Mouse (Mus musculus) heart, embryonic 16.5 days (tissue): ENCODE measurements around the gene Zfp46. TPM values are rescaled to one million over a fixed set of nuclear protein-coding genes. Genes with fewer than 3 reads are reported as not detected.

ENCODE experiments used
- ATAC-seq: fragments of 200-750 bp; cut with Nextera tagmentation; replicated peaks from 2 replicates; pipeline ENCODE4 v1.8.0; 2017; ENCODE audit warnings: moderate number of reproducible peaks; ENCODE audit not compliant: insufficient read depth, low FRiP score; ENCODE audit errors: extremely low read depth
- H3K27ac ChIP-seq: fragments of 300-500 bp; sonication (generic); 2 replicates; pipeline ENCODE4 v1.5.1; 2014; ENCODE audit warnings: mild to moderate bottlenecking, low read length, control low read depth, moderate library complexity
- H3K27me3 ChIP-seq: fragments of 300-500 bp; sonication (generic); 2 replicates; pipeline ENCODE4 v1.6.1; 2014; ENCODE audit warnings: low read length, mixed read lengths; ENCODE audit not compliant: control insufficient read depth, insufficient read depth
- H3K36me3 ChIP-seq: fragments of 300-500 bp; sonication (generic); 2 replicates; pipeline ENCODE4 v1.6.1; 2014; ENCODE audit not compliant: control insufficient read depth, insufficient read depth
- H3K4me1 ChIP-seq: fragments of 300-500 bp; sonication (generic); 2 replicates; pipeline ENCODE4 v1.6.1; 2014; ENCODE audit warnings: low read length, mixed read lengths; ENCODE audit not compliant: control insufficient read depth, insufficient read depth
- H3K4me2 ChIP-seq: fragments of 300-500 bp; sonication (generic); 2 replicates; pipeline ENCODE4 v1.6.1; 2014; ENCODE audit warnings: low read depth, mild to moderate bottlenecking, control low read depth, low read length
- H3K4me3 ChIP-seq: fragments of 300-500 bp; sonication (generic); 2 replicates; pipeline ENCODE4 v1.5.1; 2014; ENCODE audit warnings: mild to moderate bottlenecking, control low read depth, low read length
- H3K9ac ChIP-seq: fragments of 300-500 bp; sonication (generic); 2 replicates; pipeline ENCODE4 v1.6.1; 2014; ENCODE audit warnings: low read length, control low read depth
- H3K9me3 ChIP-seq: fragments of 300-500 bp; sonication (generic); replicated peaks from 2 replicates; pipeline ENCODE4 v1.6.1; 2016; ENCODE audit warnings: low read length; ENCODE audit not compliant: control insufficient read depth
- WGBS: fragments of 180-500 bp; shearing (Covaris S2); extraction: QIAGEN DNeasy Blood & Tissue Kit; methylation state at CpG from one replicate; pipeline ENCODE4 v1.1.7; 2014; 5-methylcytosine and 5-hydroxymethylcytosine counted together
- polyA plus RNA-seq: library from polyadenylated mRNA; unstranded; fragments of >200 nt; fragmentation: Nextera tagmentation; extraction: Ambion mirVana; gene quantifications from 2 replicates; pipeline ENCODE4 v1.2.1, GENCODE M21; 2015

The Zfp46 gene
- polyA plus RNA-seq, 1 experiment from 2014 or later: 22.0 TPM

DNA sequence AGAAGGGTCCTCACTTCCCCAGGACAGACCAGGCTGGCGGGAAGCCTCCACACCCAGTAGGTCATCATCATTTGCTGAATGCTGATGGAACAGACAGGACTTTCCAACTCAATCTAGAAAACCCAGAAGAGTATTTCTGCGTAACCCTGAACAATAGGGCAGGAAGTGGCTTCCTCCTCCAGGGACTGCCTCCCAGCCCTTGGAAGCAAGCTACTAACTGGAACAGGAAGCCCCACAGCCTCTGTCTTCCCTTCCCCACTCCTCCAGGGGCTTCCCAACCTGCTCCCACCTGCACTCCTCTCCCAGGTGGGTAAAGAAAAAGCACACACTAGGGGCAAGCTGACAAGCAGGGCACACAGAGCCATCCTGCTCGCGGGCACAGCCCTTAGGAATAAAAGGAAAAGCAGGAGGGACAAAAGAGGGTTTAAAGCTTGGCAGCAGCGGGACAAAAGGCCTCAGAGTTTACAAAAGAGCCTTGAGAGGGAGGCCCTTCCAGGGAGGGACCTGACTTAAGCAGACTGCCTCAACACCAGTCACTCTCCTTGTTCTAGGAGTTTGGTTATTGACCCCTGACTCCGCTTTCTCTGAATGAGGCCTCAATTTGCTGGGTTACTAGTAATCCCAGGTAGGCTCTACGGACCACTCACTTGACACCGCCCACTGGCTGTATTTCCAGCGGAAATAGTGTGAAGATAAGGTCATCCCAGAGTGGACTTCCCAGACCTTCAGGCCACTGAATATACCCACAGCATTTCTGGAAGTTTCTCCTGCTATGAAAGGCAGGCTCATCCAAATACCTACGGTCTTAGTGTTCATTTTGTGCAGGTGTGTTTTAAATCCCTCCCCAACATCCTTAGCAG, 1.6 kb upstream of the Zfp46 start:
- no peaks in the 10 kb centered on the region for H3K27me3 ChIP-seq
- ATAC-seq: no peak
- no peak overlapping the region for H3K4me3 ChIP-seq
- no peaks in the 10 kb centered on the region for H3K9me3 ChIP-seq
- H3K9ac ChIP-seq: peak overlapping the region; percentile 64
- peaks cover 35% of the 10 kb centered on the region for H3K4me1 ChIP-seq
- H3K36me3 ChIP-seq: peaks cover 9% of the 10 kb centered on the region
- H3K4me2 ChIP-seq: peak overlapping the region; percentile 29; the same call in 1 of the 2 replicates
- peak overlapping the region; percentile 95 for H3K27ac ChIP-seq
- 42% methylated on average over 10 of the region's 10 CpGs for WGBS

DNA sequence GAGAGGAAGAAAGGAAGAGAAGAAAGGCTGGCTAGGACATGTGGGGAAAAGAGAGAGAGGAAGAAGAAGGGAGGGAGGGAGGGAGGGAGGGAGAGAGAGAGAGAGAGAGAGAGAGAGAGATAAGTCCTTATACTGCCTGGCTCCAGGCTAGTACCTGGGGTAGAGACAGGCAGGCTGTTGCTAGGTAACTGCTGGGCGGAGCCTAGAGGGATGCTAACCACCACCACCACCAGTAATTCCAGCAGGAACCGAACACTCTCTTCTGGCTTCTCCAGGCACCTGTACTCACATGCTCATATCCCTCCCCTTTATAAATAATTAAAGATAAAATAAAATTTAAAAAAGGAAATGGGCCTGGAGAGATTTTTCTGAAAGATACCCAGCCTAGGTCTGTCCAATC, 700 bp upstream of the Zfp46 start:
- Histone ChIP-seq H3K27ac (peak overlapping the region; percentile 95), H3K4me3 (no peak overlapping the region; the same call in 1 of the 2 replicates), H3K36me3 (peaks cover 17% of the 10 kb centered on the region), H3K27me3 (no peaks in the 10 kb centered on the region), H3K4me2 (peak overlapping the region; percentile 93), H3K4me1 (peaks cover 35% of the 10 kb centered on the region), H3K9ac (no peak overlapping the region; the same call in 1 of the 2 replicates), H3K9me3 (peaks cover 4% of the 10 kb centered on the region)
- ATAC-seq: no peak
- 38% methylated on average over 2 of the region's 2 CpGs for WGBS

DNA sequence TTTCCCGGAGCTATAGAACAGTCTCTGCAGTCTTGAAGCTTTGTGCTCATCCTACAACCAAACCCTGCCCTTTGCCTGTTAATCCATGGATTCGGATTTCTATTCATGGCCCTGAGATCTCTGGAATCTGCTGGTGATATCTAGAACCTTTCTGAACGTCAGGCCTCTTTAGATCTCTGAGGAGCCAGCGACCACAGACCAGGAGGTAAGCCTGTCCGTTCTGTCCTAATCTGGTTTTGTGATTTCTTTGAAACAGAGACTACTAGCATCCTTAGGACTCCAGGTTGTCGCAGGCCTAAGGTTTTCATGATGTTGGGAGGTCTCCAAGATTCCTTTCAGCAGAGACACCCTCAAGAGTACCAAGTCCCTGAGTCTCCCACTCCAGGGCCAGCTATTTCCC, 408 bp downstream of the Zfp46 start:
- Histone ChIP-seq H3K4me1 (peaks cover 35% of the 10 kb centered on the region), H3K27me3 (no peaks in the 10 kb centered on the region), H3K9me3 (peaks cover 6% of the 10 kb centered on the region), H3K27ac (peak overlapping the region; percentile 95), H3K4me2 (peak overlapping the region; percentile 93), H3K36me3 (peaks cover 28% of the 10 kb centered on the region), H3K9ac (peak overlapping the region; percentile 81), H3K4me3 (peak overlapping the region; percentile 84)
- no peak for ATAC-seq
- WGBS: 8% methylated on average over 6 of the region's 6 CpGs

DNA sequence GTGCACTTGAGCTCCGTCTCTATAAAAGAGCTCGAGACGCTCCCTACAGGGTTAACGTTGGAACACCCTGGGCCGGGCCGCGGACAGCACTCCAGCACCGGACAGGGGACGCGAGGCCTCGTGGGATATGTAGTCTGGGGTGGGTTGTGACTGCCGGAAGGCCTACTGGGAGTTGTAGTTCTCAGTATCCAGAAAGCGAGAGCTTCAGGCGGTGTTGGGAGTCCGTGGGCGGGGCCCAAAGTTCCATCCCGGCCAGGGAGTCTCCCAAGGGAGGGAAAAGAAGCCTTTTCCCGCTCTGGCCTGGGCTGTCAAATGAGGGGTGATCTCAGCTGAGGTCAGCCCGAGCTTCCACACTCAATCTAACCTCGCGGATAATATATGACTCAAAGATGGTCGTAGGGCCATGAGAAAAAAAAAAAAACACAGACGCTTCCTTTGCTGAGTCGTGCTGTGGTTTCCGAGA, 896 bp downstream of the Zfp46 start:
- ATAC-seq: peak; percentile 94
- Histone ChIP-seq H3K4me1 (peaks cover 35% of the 10 kb centered on the region), H3K36me3 (peaks cover 33% of the 10 kb centered on the region), H3K4me3 (peak overlapping the region; percentile 84), H3K9ac (peak overlapping the region; percentile 81), H3K27me3 (no peaks in the 10 kb centered on the region), H3K27ac (peak overlapping the region; percentile 95), H3K9me3 (peaks cover 8% of the 10 kb centered on the region), H3K4me2 (peak overlapping the region; percentile 93)
- WGBS: under 1% methylated on average over 25 of the region's 25 CpGs

DNA sequence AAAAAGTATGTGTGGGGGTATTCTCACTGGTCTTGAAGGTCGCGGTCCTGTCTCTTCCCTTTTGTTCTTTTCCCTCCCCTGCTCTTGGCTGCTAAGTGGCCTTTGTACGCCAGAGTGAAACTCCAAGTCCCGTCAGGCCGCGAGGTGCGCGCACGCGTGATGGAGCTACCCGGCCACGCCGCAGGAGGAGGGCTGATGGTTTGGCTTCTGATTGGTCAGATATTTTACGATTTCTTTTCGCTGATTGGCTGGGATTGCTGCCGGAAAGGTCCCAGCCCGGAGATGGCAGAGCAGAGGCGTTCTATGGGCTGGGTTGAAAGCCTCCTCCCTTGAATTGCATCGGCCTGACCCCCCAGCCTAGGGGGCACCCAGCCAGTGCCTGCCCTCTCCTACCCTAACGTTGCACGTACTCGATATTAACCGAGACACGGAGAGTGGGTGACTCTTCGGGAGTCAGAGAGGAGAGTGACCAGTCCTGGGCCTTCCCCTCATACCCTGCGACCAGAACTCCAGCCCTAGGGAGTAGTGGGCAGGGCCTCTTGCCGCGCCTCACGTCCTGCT, 1.4 kb downstream of the Zfp46 start:
- H3K27me3 ChIP-seq: no peaks in the 10 kb centered on the region
- H3K27ac ChIP-seq: peak overlapping the region; percentile 95
- peak overlapping the region; percentile 82 for H3K9ac ChIP-seq
- H3K4me2 ChIP-seq: peak overlapping the region; percentile 93
- H3K9me3 ChIP-seq: peaks cover 8% of the 10 kb centered on the region
- ATAC-seq: peak; percentile 85
- peaks cover 35% of the 10 kb centered on the region for H3K4me1 ChIP-seq
- under 1% methylated on average over 29 of the region's 29 CpGs for WGBS
- peak overlapping the region; percentile 84 for H3K4me3 ChIP-seq
- H3K36me3 ChIP-seq: peaks cover 38% of the 10 kb centered on the region

DNA sequence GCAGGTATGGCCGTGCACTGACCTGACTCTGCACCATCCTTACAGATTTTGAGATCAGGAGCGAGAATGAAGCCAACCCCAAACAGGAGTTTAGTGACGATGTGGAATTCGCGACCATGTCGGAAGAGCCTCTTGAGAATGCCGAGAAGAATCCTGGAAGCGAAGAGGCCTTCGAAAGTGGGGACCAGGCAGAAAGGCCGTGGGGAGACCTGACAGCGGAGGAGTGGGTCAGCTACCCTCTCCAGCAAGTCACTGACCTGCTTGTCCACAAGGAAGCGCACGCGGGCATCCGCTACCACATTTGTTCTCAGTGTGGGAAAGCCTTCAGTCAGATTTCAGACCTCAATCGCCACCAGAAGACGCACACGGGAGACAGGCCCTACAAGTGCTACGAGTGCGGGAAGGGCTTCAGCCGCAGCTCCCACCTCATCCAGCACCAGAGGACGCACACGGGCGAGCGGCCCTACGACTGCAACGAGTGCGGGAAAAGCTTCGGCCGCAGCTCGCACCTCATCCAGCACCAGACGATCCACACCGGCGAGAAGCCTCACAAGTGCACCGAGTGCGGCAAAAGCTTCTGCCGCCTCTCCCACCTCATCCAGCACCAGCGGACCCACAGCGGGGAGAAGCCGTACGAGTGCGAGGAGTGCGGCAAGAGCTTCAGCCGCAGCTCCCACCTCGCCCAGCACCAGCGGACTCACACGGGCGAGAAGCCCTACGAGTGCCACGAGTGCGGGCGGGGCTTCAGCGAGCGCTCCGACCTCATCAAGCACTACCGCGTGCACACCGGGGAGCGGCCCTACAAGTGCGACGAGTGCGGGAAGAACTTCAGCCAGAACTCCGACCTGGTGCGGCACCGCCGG, 5.7 kb downstream of the Zfp46 start:
- H3K4me3 ChIP-seq: no peak overlapping the region
- no peak overlapping the region for H3K4me2 ChIP-seq
- H3K27ac ChIP-seq: no peak overlapping the region
- 62% methylated on average over 66 of the region's 66 CpGs for WGBS
- no peaks in the 10 kb centered on the region for H3K27me3 ChIP-seq
- no peak overlapping the region for H3K9ac ChIP-seq
- H3K4me1 ChIP-seq: peaks cover 8% of the 10 kb centered on the region
- H3K36me3 ChIP-seq: peaks cover 61% of the 10 kb centered on the region
- no peak for ATAC-seq
- H3K9me3 ChIP-seq: peaks cover 8% of the 10 kb centered on the region

DNA sequence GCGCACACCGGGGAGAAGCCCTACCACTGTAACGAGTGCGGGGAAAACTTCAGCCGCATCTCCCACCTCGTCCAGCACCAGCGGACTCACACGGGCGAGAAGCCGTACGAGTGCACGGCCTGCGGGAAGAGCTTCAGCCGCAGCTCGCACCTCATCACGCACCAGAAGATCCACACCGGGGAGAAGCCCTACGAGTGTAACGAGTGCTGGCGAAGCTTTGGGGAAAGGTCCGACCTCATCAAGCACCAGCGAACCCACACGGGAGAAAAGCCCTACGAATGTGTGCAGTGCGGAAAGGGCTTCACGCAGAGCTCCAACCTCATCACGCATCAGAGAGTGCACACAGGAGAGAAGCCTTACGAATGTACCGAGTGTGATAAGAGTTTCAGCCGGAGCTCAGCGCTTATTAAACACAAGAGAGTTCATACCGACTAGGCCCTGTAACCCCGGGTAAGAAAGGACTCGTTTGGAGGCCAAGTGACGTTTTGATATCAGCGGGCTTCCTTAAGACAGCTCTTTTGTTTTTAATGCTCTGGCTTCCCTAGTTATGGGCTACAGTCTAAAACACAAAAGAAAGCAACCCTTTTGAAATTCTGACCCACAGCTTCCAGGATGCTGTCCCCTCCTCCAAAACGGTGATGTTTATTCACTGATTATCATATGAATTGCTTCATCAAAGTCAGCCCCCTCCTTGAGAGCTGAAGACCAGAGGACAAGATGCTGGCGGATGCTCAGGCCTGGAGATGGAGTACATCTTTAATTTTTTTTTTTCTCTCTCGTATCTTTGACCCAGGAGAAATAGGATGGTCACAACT, 6.5 kb downstream of the Zfp46 start:
- WGBS: 79% methylated on average over 39 of the region's 39 CpGs
- Histone ChIP-seq H3K4me2 (no peak overlapping the region), H3K4me3 (no peak overlapping the region), H3K4me1 (peaks cover 8% of the 10 kb centered on the region), H3K9me3 (peaks cover 8% of the 10 kb centered on the region), H3K9ac (no peak overlapping the region), H3K27ac (no peak overlapping the region), H3K27me3 (no peaks in the 10 kb centered on the region), H3K36me3 (peaks cover 64% of the 10 kb centered on the region)
- no peak for ATAC-seq

DNA sequence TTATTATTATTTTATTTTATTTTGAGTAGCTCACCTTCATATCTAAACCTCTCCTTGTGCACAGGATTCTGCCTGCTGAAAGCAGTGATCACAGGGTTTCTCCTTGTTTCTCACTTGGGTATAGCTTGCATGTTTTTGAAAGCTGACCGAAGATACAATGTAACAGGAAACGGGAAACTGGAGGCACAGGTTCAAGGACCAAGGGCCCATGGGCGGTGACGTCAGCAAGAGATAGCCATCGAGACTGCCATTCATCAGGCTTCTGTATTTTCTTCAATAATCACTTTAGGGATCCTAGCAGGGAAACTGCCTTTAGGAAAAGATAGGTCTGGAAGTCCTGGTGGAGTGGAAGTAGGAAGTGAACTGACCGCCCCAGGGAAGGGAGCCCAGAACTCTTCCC, 7.2 kb downstream of the Zfp46 start:
- Histone ChIP-seq H3K27me3 (no peaks in the 10 kb centered on the region), H3K36me3 (peaks cover 64% of the 10 kb centered on the region), H3K9ac (no peak overlapping the region), H3K4me2 (no peak overlapping the region), H3K27ac (no peak overlapping the region), H3K4me1 (peaks cover 4% of the 10 kb centered on the region), H3K9me3 (peaks cover 8% of the 10 kb centered on the region), H3K4me3 (no peak overlapping the region)
- 78% methylated on average over 6 of the region's 6 CpGs for WGBS
- ATAC-seq: no peak
